Mouse (Mus musculus): ENCODE data around the gene Irf3.
A peak's percentile ranks its signal among the peaks of the same experiment; 100 is the strongest.

Irf3 gene

GRCm38 (mm10) chr7:45008411-45008810 is 11.0 kb downstream of the Irf3 start:
- DNase-seq, result no peak

DNA sequence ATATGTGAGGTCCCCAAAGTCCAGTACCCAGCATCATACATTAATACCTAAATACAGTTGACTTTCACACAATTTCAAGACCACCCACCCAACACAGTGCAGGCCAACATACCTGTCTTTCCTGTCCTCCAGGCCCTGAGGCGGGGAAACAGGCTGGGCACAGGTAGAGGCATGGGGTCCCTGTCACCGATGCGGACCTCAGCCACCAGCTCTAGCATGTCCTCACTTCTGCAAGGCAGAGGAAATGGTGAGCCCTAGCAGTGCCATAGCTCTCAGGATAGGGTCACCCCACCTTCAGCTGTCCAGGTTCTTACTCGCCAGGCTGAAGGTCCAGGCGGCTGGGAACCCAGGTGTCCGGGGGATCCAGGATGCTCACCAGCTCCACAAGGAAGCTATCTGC is 14.6 kb downstream of the Irf3 start:
- DNase-seq, result no peak

- DNase-seq, result no peak
These were observed 15.4 kb downstream of the Irf3 start for GRCm38 (mm10) chr7:45012824-45013223.

DNA sequence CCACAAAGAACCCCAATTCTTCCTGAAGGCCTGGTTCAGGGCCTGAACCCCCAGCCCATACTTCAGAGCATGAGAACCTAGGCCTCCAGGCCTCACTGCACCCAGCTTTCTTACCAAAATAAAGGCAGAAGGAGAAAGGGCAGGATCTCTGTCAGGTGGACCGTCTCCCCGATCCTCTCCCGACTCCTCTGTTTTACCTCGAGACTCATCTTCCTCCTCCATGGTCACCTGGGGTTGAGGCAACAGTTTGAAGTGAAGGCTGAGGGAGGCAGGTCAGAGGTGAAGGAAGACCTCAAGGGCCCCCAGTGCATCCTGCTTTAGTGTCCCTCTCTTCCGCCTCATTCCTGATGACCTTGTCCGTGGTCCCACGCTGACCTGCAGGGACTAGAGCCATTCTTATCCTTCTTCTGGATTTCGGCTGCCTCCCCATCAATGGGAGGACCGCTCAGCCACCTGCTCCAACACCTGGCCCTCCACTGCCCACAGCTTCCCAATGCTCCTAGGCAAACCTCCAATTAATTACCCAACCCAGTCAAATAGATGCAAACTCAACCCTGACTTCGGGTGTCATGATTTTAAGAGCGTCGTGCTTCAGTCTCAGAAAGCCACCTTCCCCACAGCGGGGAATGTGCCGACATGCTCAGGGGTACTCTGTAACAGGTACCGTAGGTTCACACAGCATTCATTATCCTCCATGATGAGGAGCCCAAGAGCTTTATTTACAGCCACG is 16.1 kb downstream of the Irf3 start:
- no peak for DNase-seq

DNA sequence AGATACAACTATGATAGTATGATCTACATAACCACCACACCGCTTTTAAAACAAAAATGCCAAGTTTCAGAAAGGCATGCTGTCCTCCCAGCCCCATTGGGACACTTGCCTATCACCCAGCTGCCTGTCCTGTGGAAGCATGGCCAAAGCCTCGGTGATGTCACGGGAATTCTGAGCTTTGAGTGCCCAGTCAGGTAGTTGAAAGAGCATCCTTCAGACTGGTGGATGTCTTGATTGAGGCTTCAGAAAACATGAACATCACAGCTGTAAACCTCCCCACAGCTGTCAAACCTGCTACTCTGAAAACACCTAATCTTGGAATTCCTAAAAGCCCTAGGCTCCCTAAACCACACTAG is 16.6 kb downstream of the Irf3 start:
- no peak for DNase-seq

- no peak for DNase-seq
These were observed 18.0 kb downstream of the Irf3 start for GRCm38 (mm10) chr7:45015344-45015956.

- DNase-seq, result peak; percentile 98 to 99
These were observed 18.6 kb downstream of the Irf3 start, which contains the start of gene Scaf1 for GRCm38 (mm10) chr7:45015957-45016612. TSS of gene Scaf1 (minus strand) at chr7:45016363.

- no peak for DNase-seq
These were observed 19.3 kb downstream of the Irf3 start for GRCm38 (mm10) chr7:45016761-45017160.

DNA sequence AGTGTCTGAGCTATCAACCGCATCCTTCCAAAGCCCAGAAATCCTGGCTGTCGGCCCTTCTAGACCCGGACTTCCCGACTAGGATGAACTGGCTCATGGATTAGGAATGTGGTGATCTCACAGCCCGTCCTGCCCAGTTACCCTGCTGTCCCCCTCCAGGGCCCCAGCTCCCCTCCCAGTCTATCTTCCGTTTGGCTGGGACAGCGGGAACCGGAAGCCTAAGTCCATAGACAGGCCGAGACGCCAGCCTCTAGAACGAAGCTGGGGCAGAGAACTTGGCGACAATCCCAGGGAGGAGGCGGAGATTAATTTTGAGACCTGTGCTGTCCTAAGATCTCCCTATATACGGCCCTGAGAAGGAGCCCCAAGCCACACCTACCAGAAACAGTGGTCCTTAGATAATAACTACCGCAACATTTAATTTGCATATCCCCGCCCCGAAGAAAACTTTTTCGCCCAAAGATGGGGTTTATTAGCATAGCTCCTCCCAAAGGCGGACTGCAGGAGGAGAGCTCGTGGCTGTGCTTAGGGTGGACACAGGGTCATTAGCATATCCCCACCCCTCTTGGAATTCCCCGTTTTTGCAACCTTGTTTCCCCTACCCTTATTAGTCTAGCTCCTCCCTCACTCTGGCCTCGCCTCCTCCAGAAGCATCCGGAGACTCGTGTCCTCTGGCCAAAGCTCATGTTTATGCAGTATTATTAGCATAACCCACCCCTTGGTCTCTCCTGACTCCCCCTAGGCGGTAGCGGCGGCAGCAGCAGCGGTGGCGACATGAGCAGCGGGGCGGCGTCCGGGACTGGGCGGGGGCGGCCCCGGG is 20.0 kb downstream of the Irf3 start, which contains the start of gene Rras:
TSS of gene Rras (plus strand) at position 720 of the 820 bp plus-strand sequence.
- DNase-seq, result peak; percentile 92 to 97

DNA sequence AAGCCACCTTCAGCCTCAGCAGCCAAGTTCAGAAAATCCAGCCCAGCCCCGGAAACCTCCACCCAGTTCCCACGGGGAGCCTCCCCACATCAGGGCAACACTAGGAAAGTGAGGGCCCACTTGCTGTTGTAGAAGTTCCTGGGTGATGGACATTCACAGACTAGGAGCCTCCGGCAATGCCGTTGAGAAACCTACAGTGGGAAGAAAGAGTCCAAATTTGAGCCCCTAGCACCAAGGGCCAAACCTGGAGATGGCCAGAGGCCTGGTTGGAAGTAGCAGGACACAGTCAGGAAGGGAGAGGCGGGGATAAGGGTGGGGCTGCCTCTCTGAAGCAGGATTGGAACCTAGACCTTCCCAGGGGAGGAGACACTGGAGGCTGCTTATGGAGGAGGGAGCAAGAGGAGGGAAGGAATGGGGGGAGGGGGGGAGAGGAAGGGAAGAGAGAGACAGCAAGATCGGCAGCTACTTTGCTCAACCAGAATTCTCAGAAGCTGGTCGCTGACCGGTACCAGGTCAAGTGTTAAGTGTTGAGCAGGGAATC is 21.7 kb downstream of the Irf3 start:
- no peak for DNase-seq

DNA sequence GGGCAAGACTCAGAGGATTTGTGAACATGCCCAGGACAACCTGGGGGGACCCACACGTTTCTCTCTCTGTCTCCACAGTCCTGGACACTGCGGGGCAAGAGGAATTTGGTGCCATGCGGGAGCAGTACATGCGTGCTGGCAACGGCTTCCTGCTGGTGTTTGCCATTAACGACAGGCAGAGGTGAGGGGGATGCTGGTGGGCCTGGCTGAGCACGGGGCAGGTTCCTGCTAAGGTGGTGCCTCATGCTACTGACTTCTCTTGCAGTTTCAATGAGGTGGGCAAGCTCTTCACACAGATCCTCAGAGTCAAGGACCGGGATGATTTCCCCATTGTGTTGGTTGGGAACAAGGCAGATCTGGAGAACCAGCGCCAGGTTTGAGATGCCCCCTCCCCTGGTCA is 22.8 kb downstream of the Irf3 start:
- DNase-seq, result no peak

- peak; percentile 21 to 22 for DNase-seq
These were observed 26.3 kb downstream of the Irf3 start for GRCm38 (mm10) chr7:45023711-45024110.

GRCm38 (mm10) chr7:45024281-45025248 is 27.1 kb downstream of the Irf3 start:
- no peak for DNase-seq

DNA sequence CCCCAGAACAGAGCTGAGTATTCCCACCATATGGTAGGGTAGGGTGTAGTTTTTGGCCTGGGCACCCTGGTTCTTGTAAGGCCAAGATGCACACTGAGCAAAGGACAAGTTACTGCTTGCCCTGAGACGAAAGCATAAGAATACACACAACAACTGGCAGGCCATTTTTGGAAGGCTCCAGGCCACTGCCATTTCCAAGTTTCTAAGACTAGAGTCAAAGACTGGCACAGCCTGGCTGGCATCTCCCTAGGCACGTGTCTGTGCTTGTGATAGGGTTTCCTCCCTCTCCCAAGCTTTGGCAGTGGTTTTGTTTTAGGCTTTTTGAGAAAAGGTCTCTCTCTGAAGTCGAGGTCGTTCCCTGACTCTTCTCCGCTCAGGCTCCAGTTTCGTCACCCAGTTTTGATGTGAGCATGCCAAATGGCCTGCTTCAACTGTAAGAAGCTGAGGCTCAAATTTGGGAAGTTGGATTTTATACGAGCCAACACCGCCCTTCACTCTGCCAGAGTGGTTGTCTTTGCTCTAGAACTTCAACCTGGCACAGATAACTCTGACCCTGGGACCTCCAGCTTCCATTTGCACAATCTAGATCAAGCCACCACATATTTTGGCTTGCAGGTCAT is 28.3 kb downstream of the Irf3 start:
- no peak for DNase-seq

DNA sequence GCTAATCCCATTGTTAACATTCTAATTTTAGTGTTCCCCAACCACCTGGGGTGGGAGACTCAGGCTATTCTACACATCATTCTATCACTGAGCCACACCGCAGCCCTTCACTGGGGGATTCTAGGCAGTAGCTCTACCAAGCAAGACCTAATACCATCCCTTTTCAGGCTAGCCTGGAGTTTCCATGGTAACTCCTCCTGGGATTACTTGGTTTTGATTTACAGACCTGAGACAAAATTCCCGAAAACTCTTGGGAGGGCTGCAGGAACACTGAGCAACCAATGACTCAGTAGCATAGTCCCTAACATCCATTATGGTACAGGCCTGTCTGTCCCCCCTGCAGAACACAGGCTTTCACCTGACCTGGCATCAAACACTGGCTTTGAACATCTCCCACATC is 28.8 kb downstream of the Irf3 start:
- DNase-seq, result no peak

DNA sequence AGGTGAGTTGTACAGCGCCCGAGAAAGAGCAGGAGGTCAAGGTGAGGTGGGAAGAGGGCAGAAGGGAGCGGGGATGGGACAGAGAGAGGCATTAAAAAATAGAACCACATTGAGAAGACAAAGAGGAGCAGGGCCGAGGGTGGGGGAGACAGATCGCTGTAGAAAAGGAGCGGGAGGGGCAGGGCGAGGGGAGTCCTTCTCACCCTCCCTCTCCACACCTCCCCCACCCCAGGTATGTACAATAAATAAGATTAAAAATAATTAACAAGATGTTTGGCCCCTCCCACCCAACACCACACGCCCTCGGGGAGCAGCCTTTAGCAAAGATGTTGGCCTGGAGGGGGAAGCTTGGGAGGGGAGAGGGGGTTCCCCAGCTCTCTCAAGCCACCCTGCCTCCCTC is 30.3 kb downstream of the Irf3 start:
- DNase-seq, result no peak

DNA sequence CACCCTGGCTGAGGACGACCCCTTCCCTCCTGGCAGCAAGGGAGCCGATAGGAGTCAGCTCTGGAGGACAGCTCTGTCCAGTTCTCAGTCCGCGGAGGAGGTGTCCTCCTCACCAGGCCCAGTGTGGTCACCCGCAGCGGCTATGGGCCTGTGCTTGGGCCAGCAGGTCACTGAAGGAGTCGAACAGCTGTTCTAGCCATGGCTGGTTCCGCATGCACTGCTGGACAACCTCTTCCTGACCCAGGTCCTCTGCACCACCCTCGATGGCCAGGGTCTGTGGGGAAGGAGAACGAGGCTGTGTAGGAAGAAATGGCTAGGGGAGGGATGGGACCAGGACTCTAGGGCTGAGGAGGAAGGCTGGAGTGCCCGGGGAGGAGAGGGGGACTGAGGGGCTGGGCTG is 30.9 kb downstream of the Irf3 start:
- DNase-seq, result no peak

DNA sequence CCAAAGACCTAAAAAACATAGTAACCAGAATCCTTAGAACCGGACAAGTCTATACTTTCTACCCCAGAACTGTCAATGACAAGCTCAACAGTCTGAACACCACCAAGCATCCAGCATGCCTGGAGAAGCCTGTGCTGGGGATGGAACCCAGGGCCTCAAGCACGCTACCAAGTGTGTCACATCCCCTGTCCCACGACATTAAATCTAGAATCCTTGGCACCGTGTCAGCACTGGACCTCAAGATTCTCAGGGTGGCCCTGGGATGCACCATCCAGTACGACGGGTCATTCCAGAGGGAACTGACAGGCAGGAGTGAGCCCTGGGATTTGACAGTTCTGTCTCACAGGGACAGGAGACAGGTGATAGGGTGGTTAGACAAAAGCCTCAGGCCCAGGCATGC is 32.5 kb downstream of the Irf3 start:
- no peak for DNase-seq

DNA sequence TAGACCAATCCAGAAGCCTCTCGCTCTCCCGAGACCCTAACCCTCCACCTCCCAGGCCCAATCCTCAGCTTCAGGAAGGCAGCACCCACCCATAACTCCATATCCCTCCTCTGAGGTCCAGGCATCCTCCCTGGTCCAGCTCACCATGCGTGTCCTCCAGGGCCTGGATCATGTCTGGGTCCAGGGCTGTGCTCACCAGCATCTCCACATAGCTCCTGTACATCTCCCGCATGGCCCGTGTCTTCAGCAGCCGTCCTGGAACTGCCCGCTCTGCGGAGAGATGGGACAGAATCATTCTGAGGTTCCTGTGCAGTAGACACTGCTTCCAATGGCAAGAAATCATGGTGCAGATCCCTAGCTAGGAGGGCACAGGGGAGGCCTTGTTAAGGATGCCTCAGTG is 33.4 kb downstream of the Irf3 start:
- no peak for DNase-seq

DNA sequence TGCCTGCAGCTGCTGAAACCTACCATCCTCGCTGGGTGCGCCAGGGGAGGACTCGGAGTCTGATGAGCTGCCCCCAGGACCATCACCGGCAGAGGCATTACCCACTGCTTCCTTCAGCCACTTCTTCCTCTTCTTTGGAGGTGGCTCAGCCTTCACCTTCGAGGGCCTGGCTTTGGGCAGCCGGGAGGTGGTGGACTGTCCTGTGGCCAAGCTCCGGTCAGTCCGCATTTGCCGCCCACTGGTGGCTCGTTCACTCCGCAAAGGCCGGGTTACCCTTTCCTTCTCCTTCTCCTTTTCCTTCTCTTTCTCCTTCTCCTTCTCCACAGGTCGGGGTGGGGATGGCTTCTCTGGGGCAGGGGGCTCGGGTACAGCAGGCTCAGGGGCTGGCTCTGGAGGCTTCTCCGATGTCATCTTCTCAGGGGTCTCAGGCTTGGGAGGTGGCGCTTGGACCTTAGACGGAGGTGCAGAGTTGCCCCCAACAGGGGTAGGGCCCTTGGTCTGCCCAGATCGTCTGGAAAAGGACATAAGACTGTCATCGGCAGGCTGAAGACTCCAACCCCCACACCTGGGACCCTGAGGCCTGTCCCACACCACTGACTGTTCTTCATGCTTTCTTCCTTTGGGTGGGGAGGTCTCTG is 36.4 kb downstream of the Irf3 start:
- no peak for DNase-seq

GRCm38 (mm10) chr7:45035631-45036030 is 38.2 kb downstream of the Irf3 start:
- no peak for DNase-seq
